Mouse (Mus musculus) activated CD4-positive, CD25-positive, alpha-beta regulatory T cell, adult 4 months (primary cell): ENCODE results near the gene Gm28047. TPM values are rescaled to one million over a fixed set of nuclear protein-coding genes. Genes with fewer than 3 reads are reported as not detected.
A peak's percentile ranks its signal among the peaks of the same experiment; 100 is the strongest.
"Not testable (repeated sequence)": the region's sequence is repeated elsewhere in the genome, so short reads cannot be mapped to it uniquely, and the experiment has no call there.

Experiments
- ATAC-seq: one replicate; pipeline ENCODE4 v1.8.0; 2017
- polyA plus RNA-seq, 2 experiments: library from polyadenylated mRNA; unstranded; fragments of 100-300 nt; shearing (Covaris generic); gene quantifications; one replicate each; pipeline ENCODE4 v1.2.1; 2017

Gene Gm28047
- 1 to 10 TPM in 1 of 2 experiments, not detected in 1; 1.5 TPM for polyA plus RNA-seq

DNA sequence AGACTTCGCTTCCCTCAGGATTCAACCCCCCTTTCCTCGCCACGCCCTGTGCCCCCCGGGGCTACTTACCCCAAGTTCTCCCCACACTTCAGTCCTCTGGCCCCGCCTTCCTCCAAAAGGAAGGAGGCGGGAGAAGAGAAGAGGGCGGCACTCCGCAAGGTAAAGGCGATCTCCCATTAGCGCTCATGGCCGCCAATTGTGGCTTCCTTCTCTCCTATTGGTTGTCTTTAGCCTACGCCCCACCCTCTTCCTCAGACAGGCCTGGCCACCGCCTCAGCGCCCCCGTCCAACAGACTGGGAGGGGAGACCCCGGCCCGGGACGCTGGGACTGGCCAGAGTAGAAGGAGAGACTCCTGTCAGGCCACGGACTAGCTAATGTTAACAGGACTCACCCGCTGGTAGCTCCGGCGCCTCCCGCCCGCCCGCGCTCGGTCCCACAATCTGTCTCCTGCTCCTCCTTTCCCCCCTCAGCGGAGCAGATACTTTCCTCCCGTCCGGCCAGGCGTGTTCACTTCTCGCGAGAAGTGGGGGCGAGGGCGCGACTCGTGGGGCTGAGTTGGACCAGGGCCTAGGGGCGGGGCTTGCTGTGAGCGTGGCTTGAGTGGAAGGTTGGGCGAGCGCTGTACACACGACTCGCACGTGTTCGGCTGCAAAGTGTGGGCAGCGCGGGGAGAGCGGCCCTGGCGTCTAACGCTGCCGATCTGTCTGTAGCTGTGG, at the start of gene Gm28047, which contains the start of gene Atf7:
Gene Gm28047, minus strand, starts transcription at position 98 of the 717 bp plus-strand sequence.
Gene Atf7, minus strand, starts transcription at position 495 of the 717 bp plus-strand sequence.
- ATAC-seq, result peak; percentile 95

- no peak for ATAC-seq
Observed at GRCm38 (mm10) chr15:102673548-102673947, 48.7 kb upstream of the Gm28047 start.

- no peak for ATAC-seq
Observed at GRCm38 (mm10) chr15:102672215-102673071, 47.6 kb upstream of the Gm28047 start, which contains the start of gene Atp5g2. Gene Atp5g2 (minus strand): TSS chr15:102672352.

DNA sequence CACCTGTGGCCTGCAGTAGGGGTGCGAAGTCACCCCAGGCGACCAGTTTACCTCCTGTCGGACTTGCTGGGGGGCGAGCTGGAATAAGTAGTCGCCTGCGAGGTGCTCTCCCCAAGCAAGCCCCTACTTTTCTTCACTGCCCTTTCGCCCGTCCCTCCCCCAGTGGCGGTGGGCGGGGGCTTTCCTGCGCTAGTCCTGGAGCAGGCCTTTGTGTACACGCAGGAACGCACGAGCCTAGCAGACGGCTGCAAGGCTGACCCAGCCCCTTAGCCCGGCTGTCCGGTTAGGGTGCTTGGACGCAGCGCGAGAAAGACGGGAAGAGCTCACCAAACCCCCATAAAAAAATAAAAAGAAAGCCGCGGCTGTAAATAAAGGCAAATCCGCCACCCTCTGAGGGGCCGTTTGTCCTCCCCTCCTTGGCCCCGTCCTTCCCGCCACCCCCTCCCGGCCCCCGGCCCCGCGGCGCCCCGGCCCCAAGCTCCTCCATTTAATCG, 46.9 kb upstream of the Gm28047 start:
- ATAC-seq, result no peak

DNA sequence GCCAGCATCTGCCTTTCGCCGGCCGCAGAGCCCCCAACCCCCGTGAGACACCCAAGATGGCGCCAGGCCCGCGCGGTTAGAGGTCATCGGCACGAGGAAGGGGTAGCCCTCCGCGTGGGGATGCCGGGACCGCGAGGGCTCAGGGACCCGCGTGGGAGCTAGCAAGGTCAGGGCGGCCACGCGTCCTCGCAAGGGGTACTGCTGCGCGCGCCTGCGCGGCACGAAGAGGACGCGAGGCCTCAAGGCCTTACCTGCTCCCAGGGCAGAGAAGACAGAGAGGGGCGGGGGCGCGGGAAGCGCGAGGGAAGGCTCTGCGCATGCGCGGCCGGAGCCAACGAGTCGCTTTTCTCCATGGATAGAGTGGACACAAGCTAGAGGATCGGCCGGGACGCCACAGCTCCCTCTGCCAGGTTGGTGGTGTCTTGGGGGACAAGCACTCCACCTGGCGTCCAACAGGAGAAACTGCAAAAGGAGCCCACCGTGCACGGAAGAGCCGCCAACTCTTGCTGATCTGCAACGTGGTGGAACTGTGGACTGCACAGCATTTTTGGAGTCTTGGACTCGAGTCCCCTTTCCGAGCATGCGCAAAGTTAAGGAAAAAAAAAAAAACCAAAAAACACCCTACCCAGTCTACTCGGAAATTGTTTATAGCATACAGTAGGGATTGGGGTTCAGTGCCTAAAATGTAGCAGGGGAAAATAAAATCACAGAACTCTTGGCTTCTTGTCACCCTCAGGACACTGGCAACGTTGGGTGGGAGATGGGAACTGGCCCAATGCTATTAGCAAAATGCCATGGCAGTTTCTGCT, 46.1 kb upstream of the Gm28047 start:
- peak; percentile 94 for ATAC-seq

DNA sequence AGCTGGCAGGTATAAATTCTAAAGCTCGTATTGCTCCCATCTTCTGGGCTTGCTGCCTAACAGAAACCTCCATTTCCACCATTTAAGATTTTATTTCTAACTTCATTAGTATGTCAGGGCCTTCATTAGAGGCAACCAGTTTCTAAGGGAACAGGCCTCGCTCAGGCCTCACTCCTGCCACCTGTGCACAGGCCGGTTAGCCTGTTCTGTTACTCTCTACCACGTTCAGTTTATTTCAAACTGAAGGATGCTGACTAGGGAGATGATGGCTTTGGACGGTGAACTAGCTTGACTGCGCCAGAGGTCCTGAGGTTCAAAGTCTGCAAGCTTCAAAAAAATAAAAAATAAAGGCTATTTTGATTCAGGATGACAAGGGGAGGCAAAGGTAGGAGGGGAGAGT, 45.4 kb upstream of the Gm28047 start:
- ATAC-seq, result no peak

- ATAC-seq, result no peak
Observed at GRCm38 (mm10) chr15:102669571-102669970, 44.7 kb upstream of the Gm28047 start.

DNA sequence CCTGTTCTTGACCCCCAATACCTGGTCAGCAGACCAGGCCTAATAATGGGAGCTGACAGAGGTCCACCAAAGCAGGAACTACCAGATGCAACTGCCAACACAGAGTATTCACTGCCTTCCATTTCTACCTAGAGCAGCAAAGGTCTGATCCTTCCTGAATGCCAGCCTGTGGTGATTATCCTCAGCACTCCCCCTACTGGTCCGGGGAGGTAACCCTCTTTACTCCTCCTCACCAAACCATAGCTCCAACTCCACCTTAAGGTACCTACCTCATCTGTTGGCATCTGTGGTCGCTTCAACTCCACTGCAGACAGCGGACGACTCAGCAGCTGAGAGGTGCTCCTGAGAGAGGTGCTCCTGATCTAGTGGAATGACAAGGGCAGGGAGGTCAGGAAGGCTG, 40.6 kb upstream of the Gm28047 start:
- ATAC-seq, result peak; percentile 61

GRCm38 (mm10) chr15:102663825-102664224, 39.0 kb upstream of the Gm28047 start:
- ATAC-seq, result no peak

DNA sequence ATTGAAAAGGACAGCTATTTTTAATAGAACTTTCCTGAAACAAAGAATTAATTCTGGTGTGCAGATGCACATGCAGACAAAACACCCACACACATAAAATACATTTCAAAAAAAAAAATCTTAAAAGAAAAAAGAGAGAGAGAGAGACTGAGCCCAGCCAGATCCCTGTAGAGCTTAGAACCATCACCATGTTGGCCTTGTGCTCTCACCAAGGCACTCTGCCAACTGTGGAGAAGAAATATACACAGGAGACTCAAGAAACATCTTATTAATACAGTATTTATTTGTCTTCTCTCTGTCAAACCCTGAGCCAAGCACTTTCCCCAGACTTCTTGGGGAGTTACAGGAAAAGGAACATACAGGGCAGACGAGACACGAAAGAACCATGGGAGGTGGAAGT, 37.7 kb upstream of the Gm28047 start:
- not testable (repeated sequence) for ATAC-seq

DNA sequence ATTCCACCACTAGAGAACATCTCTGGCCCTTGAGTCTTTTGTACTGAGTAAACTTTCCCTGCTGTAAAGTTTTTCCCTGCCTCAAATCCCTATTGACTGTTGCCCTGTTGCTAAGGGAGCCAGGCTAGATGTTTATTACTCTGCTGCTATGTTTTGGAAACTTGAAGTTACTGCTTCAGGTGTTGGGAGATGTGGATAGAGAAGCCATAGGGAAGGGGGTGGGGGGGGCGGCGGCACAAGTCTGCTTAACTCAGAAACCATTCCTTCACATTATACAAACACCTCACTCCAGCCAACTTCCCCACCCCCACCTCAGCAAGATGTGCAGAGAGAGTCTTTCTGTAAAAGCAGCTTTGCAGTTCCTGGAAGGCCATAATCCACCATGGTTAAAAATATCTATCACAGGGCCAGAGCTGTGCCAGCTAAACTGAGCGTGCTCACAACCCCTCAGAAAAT, 33.1 kb upstream of the Gm28047 start:
- ATAC-seq, result no peak

DNA sequence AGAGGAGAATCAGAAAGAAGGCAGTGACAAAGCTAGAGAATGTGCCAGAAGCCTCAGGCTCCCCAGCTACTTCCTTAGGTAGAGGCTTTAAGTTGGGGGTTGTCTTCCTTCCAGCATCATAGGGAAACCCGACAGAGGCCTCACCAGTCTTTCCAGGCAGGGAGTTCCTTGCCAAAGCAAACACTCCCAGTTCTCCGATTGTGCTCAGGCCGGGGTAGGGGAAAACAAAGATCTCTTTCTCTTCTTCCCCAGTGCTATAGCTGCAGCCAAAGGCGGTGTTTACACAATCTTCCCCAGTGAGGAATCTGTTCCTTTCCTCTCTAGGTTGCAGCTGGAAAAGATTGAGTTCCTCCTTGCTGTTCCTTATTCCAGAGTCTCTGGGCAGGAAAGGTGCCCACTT, 31.8 kb upstream of the Gm28047 start:
- ATAC-seq, result no peak

DNA sequence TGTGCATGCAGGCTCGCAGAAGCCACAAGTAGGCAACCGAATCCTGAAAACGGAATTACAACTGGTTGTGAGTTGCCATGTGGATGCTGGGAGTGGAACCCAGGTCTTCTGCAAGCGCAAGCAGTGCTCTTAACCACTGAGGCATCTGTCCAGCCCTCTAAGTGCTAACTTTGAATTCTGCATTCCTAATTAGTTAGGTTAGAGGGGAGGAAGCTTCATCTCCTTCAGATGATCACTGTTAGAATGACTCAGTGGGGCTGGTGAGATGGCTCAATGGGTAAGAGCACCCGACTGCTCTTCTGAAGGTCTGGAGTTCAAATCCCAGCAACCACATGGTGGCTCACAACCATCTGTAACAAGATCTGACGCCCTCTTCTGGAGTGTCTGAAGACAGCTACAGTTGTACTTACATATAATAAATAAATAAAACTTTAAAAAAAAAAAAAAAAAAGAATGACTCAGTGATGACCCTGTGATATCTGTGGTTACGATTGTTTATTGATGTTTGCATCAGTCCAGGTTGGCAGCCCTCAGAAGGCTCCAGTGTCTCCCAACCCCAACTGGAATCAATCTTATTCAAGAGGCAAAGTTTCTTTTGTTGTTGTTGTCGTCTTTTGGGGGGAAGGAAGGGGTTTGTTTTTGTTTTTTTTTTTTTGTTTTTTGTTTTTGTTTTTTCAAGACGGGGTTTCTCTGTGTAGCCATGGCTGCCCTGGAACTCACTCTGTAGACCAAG, 27.2 kb upstream of the Gm28047 start:
- not testable (repeated sequence) for ATAC-seq

DNA sequence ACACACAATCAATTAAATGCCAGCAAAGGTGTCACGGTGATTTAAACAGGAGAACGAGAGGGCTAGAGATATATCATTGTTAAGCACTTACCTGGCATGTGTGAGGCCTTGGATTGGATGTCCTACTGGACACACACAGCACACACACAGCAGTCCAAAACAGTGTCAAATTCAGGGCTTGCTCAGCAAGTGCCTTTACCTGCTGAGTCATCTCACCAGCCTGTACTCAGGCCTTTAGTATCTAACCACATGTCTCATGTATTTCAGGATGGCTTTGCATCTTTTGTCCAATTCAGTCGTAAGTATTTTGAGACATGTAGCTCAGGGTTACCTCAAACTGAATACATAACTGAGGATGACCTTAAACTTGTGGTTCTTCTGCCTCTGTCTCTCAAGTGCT, 26.2 kb upstream of the Gm28047 start:
- ATAC-seq, result no peak

DNA sequence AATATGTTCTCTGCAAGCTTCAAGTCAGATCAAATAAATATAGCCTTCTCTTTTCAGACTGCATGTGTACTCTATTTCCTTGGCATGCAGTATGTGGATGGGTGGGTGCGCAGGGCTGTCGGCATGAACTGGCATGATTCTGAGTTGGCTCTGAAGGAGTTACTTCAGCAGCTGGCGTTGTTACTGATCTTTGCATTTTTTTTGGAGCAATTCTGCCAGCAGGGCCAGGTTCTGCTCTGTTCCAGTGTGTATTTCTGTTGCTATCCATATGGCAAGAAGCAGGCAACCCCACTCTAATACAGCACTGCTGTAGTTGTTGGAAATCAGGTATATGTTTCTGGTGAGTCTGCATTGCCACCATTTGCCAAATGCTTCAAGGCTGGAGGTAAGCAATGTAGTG, 10.9 kb upstream of the Gm28047 start:
- no peak for ATAC-seq

DNA sequence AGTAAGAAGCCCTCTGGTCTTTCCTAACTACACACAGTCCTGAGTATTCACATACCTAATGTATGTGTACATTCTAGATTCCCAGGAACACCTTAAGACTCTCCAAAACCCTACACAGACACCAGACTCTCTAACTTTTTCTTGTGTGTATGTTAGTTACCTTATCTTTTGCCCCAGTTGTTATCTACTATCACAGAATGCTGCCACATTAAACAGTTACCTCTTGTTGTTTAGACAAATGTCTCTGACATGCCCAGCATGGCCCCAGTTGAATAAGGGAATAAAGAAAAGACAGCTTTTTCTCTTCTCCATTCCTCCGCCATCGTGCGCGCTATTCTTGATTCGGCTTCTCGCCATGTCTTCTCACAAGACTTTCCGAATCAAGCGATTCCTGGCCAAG, 9.8 kb upstream of the Gm28047 start:
- ATAC-seq, result no peak

DNA sequence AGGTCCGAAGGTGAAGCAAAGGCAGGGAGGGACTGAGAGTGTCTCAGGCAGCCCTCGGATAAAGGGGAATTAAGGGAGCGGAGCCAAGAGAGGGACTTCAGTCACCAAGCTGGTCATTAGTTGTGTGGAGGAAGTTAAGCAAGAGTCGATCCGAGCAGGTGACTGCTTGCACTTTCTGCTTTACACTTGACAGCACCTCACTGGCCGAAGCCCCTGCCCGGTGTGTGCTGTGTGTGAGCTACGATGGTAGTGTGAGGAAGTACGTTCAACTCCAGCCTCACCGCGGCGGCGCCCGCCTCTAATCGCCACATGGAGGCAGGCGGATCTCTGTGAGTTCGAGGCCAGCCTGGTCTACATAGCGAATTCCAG, 804 bp upstream of the Gm28047 start:
- peak; percentile 17 for ATAC-seq

DNA sequence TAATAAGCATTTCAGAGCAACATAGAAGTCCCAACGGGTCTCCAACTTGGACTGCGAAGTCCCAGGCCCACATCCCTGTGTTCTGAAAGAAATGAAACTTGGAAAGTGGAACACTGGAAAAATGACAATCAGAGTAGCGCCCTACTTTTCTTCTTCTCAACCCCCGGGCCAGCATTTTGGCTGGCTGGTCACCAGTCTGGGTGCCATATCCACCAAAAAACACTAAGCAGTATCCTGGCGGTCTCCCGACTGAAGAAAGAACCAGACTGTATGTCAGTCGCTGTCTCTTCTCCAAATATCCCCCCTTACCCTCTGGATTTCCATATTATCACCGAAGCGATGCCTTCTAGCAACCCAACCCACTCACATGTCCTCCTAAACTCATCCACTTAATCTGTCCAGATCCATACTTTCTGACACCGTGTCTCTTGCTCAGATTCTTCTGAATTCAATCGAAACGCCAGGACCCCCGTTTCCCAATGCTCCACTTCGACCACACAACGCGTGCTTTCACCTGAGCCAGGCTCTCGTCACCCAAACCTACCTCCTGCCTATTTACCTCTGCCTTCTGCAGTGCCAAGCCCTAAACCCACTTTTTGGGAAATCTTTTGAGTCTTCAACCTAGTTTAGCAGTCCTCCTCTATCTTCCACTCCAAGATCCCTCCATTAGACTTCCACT, 437 bp downstream of the Gm28047 start:
- ATAC-seq, result no peak

DNA sequence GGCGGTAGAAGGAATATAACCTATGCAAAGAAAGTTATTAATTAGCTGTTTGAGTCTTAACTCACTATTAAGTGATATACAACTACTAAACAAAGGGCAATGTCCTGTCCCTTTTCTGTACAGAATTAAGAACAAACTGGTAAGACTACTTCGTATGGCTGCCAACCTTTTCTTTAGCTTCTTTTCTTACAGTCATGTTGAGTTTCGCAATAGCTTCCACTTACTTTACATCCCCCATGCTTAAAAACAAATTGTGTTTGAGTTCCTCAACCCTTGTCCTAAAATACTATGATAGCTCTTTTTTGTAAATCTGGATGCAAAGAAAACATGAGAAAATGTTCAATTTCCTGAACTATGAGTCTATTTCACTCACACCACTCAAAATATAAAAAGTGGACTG, 1.7 kb downstream of the Gm28047 start:
- no peak for ATAC-seq

GRCm38 (mm10) chr15:102622536-102622935, 2.3 kb downstream of the Gm28047 start:
- ATAC-seq, result no peak

GRCm38 (mm10) chr15:102620765-102621164, 4.1 kb downstream of the Gm28047 start:
- ATAC-seq, result no peak
